Mouse (Mus musculus): ENCODE data around the gene Mrpl44. TPM values are rescaled to one million over a fixed set of nuclear protein-coding genes. Genes with fewer than 3 reads are reported as not detected.

The Mrpl44 gene
- total and polyA plus RNA-seq, 3 experiments = 20.7 to 58.3 (median 40.7) TPM

GRCm38 (mm10) chr1:79762282-79763250, 13.3 kb upstream of the Mrpl44 start:
- no peak for DNase-seq

DNA sequence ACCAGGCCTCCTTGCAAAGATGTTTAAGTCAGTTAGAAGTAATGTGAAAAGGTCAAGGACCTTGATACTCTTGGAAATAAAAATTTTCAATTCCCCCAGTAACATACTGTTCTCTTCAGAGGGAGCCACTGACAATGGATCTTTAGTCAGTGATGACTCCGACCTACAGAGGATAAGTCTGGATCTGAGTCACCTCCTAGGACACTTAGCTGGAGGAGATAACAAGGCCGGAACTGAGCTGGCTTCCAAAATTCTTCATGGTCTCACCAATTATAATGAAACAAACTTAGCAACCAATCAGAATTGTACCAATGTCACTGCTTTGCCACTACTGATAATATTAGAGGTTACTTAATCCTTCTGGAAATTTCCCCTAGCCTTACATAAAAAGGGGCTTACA, 11.8 kb upstream of the Mrpl44 start:
- peak; percentile 57 for DNase-seq

- DNase-seq = no peak
These were observed 11.3 kb upstream of the Mrpl44 start for GRCm38 (mm10) chr1:79764483-79764882.

DNA sequence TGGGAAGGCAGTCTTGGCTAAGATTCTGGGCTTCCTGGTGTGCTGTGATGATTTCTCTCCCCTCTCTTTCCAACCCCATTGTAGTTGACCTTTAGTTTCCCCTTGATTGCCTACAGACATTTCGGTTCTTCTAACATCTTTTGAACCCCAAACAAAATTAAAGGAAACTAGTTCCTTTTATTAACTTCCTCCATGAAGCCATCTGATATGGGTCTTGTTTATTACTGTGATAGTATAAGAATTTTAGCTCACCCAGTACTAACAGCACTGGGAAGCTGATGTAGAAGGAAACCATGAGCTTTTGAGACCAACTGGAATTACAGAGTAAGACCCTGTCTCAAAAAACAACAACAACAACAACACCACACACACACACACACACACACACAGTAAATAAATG, 7.6 kb upstream of the Mrpl44 start:
- no peak for DNase-seq

GRCm38 (mm10) chr1:79774164-79774780, 1.5 kb upstream of the Mrpl44 start:
- no peak for DNase-seq

- no peak for DNase-seq
These were observed 2.2 kb downstream of the Mrpl44 start for GRCm38 (mm10) chr1:79778011-79778410.

GRCm38 (mm10) chr1:79782433-79782832, 6.6 kb downstream of the Mrpl44 start:
- no peak for DNase-seq

GRCm38 (mm10) chr1:79786267-79786927, 10.6 kb downstream of the Mrpl44 start:
- no peak for DNase-seq

DNA sequence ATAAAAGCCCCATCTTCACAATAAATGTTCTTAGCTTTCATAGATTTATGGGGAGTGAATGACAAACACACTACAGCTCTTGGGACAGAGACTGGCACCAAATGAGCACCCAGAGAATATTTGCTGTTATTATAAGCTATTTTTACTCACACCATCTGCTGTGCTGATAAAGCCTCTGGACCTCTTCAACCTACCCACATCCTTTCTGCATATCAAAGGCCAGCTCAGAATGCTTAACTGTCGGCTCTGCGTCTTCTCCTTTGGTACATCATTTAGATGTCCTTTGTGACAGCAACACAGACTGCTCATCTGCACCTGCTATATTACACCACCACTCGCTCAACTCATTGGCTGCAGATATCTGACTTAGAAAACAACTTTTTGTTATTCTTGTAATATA, 21.3 kb downstream of the Mrpl44 start:
- no peak for DNase-seq

GRCm38 (mm10) chr1:79802858-79803427, 27.1 kb downstream of the Mrpl44 start:
- no peak for DNase-seq

DNA sequence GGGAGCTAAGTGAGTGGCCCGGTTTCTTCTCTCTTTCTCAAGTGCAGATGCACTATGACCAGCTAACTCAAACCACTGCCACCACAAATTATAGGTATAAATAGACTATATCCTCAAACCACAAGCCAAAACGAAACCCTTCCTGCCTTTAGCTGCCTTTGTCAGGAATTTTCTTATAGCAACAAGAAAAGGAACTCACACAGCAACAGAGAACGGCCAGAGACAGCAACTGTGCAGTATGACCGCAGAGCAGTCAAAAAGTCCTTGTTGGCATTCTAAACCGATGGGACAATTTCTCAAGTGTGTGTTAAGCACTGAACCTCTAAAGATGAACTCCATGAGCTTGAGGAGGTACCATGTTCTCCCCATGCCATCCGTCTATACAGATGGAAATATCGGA, 27.8 kb downstream of the Mrpl44 start:
- no peak for DNase-seq

DNA sequence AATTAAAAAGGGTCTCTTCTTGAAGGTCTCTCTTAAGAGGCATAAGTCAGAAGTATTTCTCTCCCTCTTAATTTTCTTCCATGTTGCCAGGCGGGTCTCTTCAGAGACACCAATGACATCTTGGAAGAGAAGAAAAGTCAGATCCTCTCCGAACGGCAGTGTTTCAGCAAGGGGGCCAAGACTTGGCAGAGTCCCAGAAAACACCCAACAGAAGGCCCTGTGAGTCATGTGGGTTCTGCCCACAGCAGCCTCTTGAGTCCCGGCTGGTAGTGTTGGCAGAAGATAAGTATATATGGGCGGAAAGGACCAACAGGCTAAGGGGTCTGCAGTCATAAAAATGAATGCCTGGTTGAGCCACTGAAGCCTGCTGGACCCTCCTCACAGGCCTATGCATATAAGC, 31.0 kb downstream of the Mrpl44 start:
- no peak for DNase-seq

- DNase-seq = no peak
These were observed 33.6 kb downstream of the Mrpl44 start for GRCm38 (mm10) chr1:79809447-79809846.

GRCm38 (mm10) chr1:79815446-79815845, 39.6 kb downstream of the Mrpl44 start:
- no peak for DNase-seq

GRCm38 (mm10) chr1:79819296-79819879, 43.6 kb downstream of the Mrpl44 start:
- DNase-seq = peak; percentile 45

DNA sequence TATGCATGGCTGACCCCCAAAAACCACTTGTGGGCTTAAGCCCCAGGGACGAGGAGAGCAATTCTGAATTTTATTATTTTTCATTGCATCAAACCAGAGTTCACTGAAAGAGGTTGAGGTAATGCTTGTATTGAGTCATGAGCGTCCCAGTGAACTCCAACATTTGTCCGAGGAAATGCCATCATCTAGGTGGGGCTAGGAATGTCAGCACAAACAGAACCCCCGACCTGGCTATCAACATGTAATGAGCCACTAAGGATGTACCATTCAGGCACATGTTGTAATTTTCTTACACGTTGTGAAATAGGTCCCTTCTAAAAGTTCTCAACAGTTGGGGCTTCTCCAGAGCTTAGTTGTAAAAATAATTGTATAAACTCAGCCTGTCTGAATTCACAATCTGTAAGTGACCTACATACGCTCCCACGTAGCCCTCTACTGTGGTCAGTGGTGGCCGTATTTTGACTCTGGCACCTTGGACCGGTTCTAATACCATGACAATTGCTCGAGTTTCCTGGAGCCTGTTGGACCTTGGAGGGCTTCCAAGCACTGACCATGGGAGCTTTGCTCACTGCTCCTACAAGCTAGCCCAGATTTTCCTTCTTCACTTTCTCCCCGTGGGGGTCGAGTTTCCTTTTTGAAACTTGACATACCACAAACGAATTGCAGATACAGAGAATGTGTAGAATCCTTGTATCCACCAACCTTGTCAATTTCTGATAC, 47.1 kb downstream of the Mrpl44 start:
- peak; percentile 65 for DNase-seq

DNA sequence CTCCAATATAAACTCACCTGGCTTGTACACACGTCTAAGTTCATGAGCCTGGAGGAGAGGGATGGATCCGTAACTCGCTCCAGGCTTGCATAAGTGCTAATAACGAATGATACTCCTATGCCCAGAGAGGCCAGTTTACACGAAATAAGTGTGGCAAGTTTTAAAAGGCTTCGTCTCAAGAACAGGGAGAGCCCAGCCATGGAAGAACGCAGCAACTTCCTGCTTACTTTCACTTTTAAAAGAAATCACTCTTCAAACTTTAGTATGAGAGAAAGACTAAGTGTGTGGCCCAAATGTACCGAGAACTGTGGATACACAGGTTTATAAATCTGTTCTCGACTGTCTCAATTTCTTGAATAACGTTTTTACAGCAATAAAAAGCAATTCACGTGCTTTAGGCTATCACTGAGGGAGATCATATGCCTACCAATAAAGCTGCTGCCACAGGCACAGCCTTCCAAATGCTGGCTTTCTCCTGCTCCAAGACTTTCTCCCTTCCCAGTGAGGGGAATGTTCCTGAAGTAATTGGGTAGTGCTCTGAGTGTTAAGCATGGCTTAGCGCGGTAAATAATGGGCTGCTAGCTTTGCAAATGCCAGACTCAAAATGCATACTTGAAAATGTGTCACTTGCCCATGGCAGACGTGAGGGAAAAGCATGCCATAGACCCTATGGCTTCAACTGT, 48.3 kb downstream of the Mrpl44 start:
- DNase-seq = peak; percentile 3

Measured in adrenal gland, adult 2 months (tissue).